Mouse (Mus musculus): Measurements from ENCODE around the gene Cyp2c23.

GRCm38 (mm10) chr19:44063773-44064172, 34.8 kb upstream of the Cyp2c23 start:
- no peak for TF ChIP-seq POLR2A (IDR thresholded peaks at IDR 0.05; ENCODE audit: borderline replicate concordance, low read depth, low read length)
- no peak for TF ChIP-seq CTCF (IDR thresholded peaks at IDR 0.05; ENCODE audit: low read depth, low read length)

Measured in bone marrow macrophage, adult 2 months (primary cell).